Mouse (Mus musculus): ENCODE measurements around the gene Adh4.
"Not testable (repeated sequence)": the region's sequence is repeated elsewhere in the genome, so short reads cannot be mapped to it uniquely, and the experiment has no call there.

Gene Adh4

DNA sequence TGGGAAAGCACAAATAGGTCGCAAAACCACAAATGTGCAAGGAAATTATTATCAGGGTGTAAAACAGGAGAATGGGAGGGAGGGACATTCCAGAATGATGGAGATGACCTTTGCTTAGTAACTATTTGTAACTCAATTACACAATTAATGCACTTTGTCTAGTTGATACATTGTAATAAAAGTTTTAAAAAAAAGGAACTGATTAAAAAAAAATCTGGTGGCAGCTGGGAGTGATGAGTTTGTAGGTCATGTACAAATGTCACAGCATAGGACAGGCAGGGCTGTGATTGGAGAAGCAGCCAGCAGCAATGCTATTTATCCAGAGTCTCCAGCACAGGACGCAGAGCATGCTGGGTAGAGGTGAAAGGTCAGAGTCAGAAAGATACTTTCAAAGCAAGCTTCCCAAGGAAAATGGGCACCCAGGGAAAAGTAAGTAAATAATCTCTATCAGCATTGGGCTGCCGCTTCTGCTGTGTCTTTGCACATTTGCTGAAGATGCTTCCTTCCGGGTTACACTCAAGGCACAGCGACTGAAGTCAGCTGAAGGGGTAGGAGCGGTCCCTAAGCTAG, at the start of gene Adh4:
TSS of gene Adh4 (plus strand) at position 346 of the 570 bp plus-strand sequence.
- no peak for DNase-seq (ENCODE audit: low spot score in 2 of 2)

DNA sequence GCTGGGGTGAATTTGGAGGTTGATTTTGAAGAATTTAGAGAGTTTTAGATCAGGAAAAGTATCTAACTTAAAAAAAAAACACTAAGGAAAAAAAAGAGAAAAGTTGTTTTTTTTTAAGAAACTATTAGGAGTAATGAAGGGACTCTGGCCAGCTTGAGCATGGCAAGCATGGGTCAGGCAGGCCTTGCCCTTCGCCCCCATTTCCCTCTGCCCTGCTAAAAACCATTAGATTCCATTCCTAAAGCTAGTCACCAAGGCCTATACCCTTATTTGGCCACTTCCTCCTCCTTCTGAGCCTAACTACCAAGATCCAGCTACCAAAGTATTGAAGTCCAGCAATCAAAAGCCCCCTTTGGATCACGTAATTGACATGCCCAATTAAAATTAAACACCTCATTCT, 49.1 kb upstream of the Adh4 start:
- no peak for DNase-seq (ENCODE audit: low spot score in 2 of 2)

DNA sequence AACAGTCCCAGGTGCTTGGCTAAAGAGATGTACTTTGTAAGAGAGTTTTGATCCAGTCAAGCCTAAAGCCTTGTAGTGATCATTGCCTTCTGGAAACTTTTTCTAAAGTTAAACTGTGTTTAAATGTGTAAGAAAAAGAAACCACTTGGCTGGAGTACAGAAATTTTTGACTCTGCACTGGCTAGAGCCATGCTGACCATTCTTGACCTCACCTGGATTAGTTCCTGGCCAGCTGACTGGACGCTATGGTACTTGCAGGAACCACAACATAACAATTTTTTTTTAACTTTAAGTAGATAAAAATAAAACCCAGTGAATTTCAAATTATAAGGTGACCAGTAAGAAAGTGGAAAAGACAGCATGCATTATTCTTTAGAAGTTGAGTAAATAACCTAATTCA, 45.7 kb upstream of the Adh4 start:
- DNase-seq (ENCODE audit: low spot score in 2 of 2), result no peak

DNA sequence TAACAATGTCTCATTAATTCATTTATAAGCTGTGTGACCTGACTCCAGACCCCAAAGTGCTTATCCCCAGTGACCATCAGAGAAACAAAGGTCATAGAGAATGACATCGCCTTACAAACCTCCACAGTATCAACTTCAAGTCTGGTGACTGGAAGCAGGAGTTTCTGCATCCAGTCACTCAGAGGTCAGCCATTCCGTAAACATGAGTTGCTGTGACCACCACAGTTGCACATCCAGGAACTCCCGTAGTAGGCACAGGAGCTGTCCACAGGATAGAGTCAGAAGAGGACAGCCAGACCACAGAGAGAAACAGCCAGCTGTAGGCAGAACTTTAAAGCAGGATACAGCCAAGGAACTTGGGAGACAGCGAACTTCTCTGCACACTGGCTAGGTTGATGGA, 45.0 kb upstream of the Adh4 start:
- DNase-seq (ENCODE audit: low spot score in 2 of 2), result not testable (repeated sequence)

DNA sequence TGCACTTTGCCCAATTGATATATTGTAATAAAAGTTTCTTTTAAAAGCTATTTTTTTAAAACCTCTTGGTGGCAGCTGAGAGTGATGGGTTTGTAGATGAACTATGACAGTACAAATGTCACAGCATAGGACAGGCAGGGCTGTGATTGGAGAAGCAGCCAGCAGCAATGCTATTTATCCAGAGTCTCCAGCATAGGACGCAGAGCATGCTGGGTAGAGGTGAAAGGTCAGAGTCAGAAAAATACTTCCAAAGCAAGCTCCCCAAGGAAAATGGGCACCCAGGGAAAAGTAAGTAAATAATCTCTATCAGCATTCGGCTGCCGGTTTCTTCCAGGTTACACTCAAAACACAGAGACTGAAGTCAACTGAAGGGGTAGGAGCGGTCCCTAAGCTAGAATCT, 41.3 kb upstream of the Adh4 start:
- DNase-seq (ENCODE audit: low spot score in 2 of 2), result no peak

DNA sequence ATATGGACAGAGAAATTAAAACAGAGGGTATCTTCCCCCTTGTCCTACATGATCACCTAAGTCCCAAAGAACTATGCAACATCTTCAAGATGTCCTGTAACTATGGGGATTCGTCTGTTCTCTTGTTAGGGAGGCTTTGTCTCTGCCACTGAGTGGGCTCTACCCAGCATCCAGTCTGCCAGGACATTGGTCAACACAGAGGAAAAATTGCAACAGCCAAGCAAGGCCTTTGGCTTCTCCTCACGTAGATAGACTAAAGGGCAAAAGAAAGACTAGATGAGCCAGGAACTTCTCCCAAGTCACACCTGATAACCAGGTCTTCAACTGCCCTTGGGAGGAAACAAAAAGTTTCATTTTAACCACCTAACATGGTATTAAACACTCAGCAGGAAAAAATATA, 40.1 kb upstream of the Adh4 start:
- DNase-seq (ENCODE audit: low spot score in 2 of 2), result no peak

DNA sequence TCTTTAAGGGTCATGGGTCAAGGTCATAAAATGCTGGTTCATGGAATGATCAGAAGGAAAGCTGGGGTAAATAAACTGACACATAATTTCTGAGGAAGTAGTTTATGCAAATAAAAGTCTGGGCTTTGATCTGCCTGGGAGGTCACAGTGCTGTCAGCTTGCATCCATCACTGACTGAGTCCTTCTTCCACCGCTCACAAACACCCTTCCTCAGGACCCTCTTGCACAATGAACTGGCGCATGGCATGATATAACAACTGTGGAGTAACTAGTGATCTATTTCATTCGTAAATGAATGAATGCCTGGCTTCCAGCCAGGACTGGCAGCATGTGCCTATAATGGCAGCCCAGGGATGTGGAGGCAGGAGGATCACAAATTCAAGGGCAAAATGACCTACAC, 34.1 kb upstream of the Adh4 start:
- no peak for DNase-seq (ENCODE audit: low spot score in 2 of 2)

DNA sequence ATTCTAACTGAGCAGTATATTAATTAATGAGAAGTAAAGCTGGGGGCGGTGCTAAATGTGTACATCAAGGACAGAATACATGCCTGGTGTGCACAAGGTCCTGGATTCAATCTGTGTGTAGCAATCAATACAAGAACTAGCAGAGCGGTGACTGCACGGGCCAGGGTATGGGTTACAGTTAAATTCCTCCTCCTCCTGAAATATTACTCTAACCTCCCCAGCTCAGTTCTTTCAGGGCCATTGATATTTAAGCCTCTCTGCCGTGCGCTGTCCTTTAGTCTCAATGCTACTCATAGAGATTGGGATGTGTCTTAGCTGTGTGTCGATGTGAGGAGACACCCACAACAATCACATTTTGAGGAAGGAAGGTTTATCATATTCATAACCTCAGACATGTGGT, 28.1 kb upstream of the Adh4 start:
- DNase-seq (ENCODE audit: low spot score in 2 of 2), result no peak

DNA sequence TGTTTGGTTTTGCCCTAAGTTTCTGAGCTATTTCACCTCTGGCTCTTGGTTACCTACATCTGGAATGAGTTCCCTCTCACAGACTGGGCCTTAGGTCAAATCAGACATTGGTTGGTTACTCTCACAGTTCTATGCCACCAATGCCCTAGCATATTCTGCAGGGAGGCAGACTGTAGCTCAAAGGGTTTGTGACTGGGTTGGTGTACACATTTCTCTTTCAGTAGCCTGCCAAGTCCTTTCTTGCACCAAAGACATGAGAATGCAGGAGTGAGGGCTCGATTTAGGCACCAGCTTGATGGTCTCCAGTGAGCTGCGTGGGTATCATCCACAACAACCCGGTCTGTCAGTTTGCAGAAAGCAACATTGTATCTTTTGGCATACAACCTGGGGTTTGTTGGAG, 10.4 kb upstream of the Adh4 start:
- DNase-seq (ENCODE audit: low spot score in 2 of 2), result no peak

DNA sequence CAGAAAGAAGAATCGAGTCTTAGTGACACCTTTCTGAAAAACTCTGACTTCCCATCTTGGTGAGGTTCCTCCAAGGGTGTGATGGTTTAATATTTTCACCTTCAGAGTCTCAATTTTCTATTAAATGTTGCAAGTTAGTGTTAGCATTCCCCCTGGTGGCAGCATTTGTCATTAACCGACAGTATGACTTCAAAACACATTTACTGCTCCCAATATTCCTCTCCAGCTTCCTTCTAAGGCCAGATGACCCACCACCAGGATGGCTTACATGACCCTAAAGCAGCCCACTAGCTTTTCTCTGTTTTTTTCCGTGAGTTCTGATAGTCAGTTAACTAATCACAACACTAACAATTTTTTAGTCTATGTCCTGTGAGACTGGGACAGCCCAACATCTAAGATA, 9.9 kb upstream of the Adh4 start:
- DNase-seq (ENCODE audit: low spot score in 2 of 2), result peak; percentile 23 to 24

DNA sequence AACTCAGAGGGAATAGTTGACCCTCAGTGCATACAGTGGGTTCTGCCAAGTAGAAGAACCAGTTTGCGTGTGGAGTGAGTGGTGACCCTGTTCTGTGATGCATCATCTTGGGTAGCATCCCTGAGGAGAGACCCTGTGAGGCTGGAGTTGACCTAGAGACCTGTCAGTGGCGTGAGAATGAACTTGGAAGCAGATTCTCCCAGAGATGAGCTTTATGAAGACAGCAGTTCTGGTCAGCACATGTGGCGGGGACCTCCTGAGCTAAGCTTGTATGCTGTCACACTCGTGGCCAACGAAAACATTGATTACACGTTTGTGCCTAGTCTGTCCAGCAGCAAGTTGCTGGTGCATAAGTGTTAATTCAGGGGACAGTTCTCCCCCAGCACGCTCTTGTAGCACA, 9.4 kb upstream of the Adh4 start:
- no peak for DNase-seq (ENCODE audit: low spot score in 2 of 2)

DNA sequence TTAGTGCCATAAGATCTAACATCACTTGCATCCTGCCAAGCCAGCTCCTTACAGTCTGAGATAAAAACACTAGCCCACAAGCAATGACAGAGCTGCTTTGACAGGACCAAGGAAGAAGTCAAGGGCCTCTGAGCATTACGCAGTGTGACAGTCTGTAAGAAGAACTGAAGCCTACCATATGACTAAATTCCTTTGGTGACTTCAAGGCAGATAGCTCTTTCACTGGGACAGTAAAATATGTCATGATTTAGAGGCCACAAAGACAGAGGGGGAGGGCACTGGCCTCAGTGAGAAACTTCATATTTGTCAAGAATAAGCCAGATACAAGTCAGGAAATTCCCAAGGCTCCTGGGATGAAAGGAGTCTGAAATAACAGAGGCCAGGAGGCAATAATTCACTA, 7.3 kb upstream of the Adh4 start:
- DNase-seq (ENCODE audit: low spot score in 2 of 2), result no peak

DNA sequence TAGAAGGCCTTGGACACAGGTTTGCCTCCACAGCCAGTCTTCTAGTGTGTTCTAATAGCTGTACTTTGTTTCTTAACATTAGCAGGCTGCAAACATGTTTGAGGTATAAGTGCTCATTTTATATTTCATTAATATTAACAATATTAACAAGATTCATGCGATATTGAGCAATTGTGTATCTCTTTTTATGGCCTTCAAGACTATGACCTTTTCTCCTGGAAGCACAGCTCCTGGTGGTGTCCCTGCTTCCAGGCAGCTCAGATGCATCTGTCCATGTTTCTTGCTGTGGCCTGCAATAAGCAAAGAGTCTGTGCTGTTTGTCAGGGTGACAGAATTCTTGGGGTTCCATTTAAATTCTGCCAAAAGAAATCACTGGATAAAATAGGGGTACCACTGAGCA, 5.7 kb upstream of the Adh4 start:
- DNase-seq (ENCODE audit: low spot score in 2 of 2), result no peak

DNA sequence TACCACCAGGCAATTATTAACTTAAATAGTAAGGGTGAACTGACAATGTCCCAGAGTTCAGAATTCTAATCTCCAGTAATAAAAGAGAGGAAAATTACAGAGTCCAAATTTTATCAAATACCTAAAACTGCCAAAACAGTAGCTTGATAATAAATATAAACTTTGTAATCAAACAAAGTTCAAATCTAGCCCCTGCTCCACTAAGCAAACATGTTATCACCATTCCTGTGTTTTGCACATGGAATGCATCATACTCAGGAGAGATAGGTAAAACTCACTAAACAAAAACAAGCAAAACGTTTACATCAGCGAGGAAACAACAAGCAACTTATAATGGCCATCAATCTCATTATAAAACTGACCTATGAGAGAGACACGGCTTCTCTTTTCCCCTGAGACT, 5.1 kb upstream of the Adh4 start:
- no peak for DNase-seq (ENCODE audit: low spot score in 2 of 2)

DNA sequence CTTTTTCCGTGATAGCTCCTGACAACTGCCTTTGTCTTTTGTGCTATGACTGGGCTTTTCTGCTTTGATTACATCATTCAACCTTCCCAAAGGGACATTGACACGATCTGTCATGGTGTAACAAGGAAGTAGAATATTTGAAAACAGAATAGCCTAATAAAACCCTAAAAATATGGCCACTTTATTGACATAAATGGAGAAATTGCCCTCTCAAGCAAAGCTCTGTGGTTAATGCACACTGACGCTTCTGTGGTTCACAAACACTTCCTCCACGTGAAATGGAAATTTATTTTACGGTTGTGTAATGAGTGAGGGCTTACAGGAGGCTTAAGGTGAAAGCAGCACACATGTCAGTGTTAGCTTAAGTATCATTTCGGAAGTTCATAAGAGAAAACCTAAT, 4.1 kb downstream of the Adh4 start:
- no peak for DNase-seq (ENCODE audit: low spot score in 2 of 2)

DNA sequence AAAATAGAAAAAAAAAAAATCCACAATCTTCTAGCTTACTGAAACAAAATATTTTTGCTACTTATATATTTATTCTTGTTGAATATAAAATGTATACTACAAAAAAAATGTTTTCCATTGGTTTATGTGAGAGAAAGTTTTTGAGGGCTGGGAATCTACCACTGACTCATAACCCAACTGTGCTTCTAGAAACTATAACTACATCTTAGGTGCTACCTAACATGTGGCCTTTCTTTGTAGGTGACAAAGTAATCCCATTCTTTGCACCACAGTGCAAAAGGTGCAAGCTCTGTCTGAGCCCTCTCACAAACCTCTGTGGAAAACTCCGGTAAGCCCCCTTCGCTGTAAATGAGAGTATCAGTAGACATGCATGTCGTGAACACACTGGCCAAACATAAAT, 5.1 kb downstream of the Adh4 start:
- no peak for DNase-seq (ENCODE audit: low spot score in 2 of 2)

DNA sequence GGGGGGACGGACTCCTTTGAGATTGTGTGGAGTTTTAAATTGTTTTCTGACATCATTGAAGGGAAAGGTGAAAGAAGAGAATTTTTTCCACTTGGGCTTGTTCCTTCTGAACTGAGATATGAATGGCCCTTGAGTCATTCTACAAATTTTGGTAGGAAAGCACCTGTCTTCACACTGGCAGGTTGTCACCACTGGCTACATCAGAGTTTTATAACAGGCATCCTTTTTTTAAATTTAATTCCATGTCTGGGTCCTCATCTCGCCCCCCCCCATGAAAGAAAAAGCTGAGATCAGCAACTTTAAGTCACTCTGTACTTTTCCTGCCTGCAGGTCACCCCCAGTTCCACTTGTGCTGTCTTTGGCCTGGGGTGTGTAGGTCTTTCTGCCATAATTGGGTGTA, 8.4 kb downstream of the Adh4 start:
- DNase-seq (ENCODE audit: low spot score in 2 of 2), result no peak

DNA sequence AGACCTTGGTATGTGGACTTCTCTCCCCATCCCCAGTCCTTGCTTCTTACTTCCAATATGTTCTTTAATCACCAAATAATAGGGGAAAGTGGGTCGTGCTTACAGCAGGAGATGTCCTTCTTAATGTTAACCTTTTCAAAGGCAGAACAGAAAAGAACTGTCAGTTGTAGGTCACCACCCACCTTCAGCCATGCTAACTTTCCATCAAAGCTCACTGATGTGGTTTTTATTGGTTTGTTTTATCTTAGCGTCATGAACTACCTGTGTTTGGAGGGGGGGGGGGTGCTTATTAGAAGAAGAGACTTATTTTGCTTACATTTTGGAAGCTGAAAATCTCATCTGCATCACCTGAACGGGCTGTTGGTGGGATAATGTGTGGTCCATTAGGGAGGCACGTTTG, 9.0 kb downstream of the Adh4 start:
- no peak for DNase-seq (ENCODE audit: low spot score in 2 of 2)

DNA sequence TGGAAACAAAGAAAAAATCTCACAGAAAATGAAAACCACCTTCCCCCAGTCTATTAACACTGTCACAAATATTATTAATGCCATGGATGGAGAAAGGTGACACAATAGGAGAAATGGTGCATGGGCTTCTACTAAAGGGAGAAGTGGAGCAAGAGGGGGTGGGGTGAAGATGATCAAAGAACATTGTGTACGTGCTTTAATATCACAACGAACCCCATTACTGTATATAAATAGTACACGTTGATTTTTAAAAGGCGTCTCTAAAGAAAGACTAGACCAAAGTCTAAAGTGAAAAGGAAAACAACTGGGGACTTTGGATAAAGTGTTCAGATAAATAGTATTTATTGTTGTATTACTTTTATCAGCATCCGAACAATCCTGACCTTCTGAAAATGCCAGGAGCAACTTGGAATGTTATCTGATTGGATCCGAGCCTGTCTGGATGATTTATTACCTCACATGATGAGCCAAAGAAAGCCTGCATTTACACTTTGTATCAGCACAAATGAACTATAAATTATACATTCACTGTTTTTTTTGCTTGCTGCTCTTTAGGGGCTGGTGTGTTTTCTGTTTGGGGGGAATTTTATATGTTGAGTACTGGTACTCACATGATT, 15.2 kb downstream of the Adh4 start:
- DNase-seq (ENCODE audit: low spot score in 2 of 2), result no peak

DNA sequence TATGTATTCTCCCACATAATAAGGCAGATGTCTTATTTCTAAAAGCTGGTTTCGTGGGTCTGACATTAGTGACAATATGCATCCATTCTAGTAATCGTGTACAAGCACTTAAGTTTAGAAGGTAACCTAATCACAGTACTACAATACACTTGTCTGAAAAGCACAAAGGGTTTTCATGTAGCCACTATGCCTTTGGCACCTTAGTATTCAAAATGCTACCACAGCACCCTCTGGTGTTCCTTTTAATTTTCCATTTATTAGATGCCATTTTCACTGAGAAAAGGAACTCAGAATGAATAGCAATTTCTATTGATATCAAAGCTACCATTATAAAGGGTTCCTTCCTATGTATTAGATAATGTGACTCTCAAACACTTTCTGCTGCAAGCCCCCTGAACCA, 16.6 kb downstream of the Adh4 start:
- DNase-seq (ENCODE audit: low spot score in 2 of 2), result no peak

DNA sequence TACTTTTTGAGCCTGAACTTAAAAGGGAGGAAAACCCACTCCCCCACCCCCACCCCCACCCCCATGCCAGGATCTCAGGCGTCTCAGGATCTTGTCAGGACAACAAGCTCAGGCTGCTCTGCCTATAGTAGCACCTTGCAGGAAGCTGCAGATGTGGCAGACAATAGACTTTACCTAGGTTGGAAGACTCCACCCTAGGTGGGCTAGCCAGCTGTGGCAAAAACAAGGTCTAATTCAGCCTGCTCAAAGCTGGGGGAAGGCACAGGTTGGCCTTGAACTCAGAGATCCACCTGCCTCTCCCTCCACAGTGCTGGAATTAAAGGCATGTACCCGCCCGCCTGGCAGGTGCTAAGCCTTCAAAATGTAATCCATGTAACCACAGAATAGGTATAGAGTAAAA, 23.4 kb downstream of the Adh4 start:
- DNase-seq (ENCODE audit: low spot score in 2 of 2), result no peak

DNA sequence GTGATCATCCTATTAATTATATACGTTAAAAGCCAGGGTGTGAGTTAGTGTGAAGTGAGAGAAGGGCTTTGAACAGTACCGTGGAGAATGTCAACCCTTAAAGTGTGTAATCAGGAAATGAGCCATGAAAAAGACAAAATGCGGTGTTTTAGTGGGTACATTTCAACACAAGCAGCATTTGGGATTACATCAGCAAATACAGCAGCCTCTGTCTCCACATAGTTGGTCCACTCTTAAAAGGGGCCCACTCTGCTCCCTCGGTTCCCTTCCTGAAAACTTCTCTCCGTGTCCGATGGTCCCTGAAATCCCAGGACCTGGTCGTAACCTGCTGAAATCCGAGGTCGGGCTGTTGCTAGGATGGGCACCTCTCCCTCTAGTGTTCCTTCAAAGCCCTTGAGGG, 26.9 kb downstream of the Adh4 start:
- no peak for DNase-seq (ENCODE audit: low spot score in 2 of 2)

DNA sequence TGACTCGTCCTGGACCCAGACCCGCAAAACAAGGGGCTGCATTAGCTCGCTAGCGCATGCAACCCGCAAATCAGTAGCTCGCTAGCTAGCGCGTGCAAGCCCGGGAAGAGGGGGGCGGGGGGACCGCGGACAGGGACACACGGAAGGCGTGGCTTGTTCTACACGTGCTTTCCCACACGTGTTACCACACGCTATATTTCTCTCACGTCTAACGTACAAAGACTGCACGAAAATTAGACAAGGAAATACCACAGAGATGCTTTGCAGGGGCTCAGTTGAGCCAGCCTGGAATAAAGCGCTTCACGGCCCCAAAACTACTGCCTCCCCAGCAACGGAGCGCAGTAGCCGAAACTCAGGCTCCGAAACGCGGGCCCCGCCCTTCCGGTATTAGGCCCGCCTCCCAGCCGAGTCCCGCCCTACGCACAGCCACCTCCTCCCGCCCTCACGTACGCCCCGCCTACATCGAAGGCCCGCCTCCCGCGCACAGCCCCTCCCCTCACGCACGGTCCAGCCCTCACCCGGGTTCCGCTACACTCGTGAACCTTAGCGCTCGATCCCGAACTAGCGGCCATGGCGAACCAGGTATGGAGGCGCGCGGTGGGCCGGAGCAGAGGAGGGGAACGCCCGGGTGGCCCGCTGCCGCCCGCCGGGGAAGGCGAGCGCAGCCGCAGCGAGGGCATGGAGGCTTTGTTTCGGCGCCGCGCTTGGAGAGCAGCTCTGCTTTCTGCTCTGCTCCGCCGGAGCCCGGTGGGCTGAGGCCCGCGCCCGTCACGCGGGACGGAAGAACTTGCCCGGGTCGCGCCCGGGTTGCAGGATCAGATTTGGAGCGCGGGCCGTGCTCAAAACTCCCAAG, 27.6 kb downstream of the Adh4 start, which contains the start of gene Adh5:
TSS of gene Adh5 (plus strand) at position 482 of the 853 bp plus-strand sequence.
- DNase-seq (ENCODE audit: low spot score in 2 of 2), result peak; percentile 68 to 76

Data from frontal cortex, postnatal 25 days (tissue).